Mouse (Mus musculus) kidney, adult 18-20 months (tissue): ENCODE measurements around the gene Taf12.

Experiments
- DNase-seq: peaks from one replicate; pipeline ENCODE4 v3.0.0; 2021

The Taf12 gene

GRCm38 (mm10) chr4:132274156-132274862 is at the start of gene Taf12:
TSS of gene Taf12 (plus strand) at chr4:132274375.
- DNase-seq: peak; percentile 92

DNA sequence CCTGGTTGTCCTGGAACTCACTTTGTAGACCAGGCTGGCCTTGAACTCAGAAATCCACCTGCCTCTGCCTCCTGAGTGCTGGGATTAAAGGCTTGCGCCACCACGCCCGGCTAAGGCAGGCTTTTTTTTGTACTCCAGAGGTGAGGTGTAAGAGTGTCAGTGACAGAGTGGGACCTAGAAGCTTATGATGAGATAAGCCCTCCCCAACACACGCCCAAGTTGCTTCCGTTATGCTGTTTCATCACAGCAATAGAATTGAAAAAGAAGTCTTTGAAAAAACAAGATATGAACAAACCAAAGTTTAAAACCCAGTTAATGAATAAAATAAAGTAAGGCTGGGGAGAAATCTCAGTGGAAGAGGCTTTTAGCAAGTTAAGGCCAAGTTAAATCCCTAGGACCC is 43.8 kb upstream of the Taf12 start:
- DNase-seq: no peak

- DNase-seq: no peak
These were observed 39.5 kb upstream of the Taf12 start for GRCm38 (mm10) chr4:132234710-132235109.

GRCm38 (mm10) chr4:132238356-132238755 is 35.8 kb upstream of the Taf12 start:
- no peak for DNase-seq

DNA sequence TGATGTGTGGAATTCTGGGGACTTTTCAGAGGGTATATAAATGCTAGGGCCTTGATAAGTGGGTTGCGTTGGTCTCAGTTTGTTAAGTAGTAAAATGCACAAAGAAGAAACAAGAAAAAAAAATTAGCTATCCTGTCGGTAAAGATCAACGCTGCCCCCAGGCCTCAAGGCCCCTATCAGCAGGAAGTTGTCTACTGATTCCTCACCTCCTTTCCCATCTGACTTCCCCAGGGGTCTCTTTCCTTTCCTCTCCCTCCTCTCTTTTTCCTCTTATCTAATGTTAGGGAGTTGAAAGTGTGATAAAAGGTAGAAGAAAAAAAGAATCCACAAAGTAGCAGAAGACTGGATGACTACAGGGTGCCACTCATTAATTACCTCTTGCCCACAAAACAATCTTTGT is 33.8 kb upstream of the Taf12 start:
- DNase-seq: no peak

GRCm38 (mm10) chr4:132241208-132241607 is 33.0 kb upstream of the Taf12 start:
- no peak for DNase-seq

- DNase-seq: no peak
These were observed 28.5 kb upstream of the Taf12 start for GRCm38 (mm10) chr4:132245643-132246042.

GRCm38 (mm10) chr4:132247451-132247997 is 26.7 kb upstream of the Taf12 start:
- DNase-seq: no peak

- DNase-seq: no peak
These were observed 22.6 kb upstream of the Taf12 start for GRCm38 (mm10) chr4:132251596-132251995.

GRCm38 (mm10) chr4:132253128-132253527 is 21.0 kb upstream of the Taf12 start:
- DNase-seq: no peak

- DNase-seq: no peak
These were observed 20.6 kb upstream of the Taf12 start for GRCm38 (mm10) chr4:132253622-132254021.

GRCm38 (mm10) chr4:132254986-132255385 is 19.2 kb upstream of the Taf12 start:
- DNase-seq: no peak

- DNase-seq: no peak
These were observed 17.8 kb upstream of the Taf12 start for GRCm38 (mm10) chr4:132256384-132256783.

DNA sequence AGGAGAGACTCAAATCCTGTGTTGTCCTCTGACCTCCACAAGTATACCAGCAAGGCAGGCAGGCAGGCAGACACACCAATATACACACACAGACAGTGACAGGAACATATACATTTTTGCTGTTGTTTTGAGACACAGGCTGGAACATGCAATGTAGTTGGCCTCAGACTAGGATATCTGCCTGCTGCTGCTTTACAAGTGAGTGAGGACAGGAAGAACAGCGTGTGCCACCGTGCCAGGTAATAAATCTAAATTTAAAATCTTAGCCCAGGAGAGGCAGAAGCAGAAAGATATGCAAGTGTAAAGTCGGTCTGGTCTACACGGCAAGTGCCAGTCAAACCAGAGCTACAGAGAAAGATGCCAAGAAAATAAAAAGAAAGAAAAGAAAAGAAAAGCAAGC is 14.9 kb upstream of the Taf12 start:
- peak; percentile 25 for DNase-seq

DNA sequence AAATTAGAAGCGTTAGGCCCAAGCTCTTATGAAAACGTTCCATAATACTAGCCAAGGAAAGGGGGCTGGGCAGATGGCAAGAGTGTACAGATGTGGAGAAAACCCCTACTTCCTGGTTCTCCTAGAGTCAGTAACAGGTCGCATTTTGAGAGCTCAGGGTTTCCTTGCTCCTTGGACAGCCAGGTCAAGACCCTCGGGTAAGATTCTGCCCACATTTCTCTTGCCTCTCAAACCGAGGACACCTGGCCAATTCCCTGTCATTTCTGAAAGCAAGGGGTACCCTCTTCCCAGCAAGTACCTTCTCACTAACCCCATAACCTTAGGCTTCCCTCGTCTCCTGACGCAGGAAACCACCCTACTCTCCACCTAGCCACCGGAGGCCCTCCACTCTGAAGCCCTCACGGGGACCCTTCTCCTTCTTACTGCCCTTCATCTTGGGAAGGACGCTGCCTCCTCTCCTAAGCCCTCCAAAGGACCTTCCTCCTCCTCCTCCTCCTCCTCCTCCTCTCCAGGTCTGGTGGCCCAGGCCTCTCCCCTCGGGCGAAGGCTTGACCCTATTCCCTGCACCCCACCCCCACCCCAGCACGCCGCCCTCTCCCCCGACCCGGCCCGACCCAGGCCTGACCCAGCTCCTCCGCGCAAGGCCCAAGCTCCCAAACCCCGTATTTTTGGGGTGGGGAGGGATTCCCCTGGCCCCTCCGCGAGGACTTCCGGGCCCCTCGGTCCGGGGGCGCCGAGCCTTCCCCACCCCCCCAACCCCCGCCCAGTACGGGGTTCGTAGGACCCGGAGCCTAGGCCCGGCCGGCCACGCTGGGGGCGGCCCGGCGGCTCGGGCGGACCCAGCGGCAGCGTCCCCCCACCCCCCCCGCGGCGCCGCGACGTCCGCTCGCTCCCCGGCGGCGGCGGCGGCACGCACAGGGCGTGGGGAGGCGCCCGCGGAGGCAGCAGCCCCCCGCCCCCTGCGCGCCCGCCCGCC is 13.5 kb upstream of the Taf12 start:
- peak; percentile 65 for DNase-seq

GRCm38 (mm10) chr4:132261514-132262357 is 12.4 kb upstream of the Taf12 start, which contains the start of gene Gmeb1:
TSS of gene Gmeb1 (minus strand) at chr4:132261602.
- peak; percentile 82 for DNase-seq

DNA sequence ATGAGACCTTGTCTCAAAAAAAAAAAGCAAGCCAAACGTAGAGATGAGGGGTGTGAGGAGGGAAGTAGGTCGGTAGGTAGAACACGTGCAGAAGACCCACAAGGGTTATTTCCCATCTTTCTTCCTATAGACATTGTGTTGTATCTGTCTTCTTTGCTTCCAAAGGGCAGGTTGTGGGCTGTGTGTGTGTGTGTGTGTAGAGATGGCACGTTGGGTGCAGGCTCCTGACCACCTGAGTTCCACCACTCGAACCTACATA is 11.9 kb upstream of the Taf12 start:
- DNase-seq: no peak

DNA sequence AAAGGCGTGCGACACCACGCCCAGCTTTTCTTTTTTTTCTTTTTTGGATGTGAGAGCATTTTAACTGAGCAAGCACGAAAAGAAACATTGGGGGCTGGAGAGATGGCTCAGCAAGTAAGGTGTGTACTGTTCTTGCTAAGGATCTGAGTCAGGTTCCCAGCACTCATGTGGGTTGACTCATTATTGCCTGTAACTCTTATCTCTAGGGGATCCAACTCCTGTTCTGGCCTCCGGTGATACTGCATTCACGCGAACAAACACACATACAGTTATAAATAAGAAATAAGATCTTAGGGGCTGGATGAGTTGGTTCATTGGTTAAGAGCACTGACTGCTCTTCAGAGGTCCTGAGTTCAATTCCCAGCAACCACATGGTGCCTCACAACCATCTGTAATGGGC is 10.9 kb upstream of the Taf12 start:
- DNase-seq: no peak

- DNase-seq: no peak
These were observed 7.3 kb upstream of the Taf12 start for GRCm38 (mm10) chr4:132266835-132267349.

- DNase-seq: no peak
These were observed 5.1 kb upstream of the Taf12 start for GRCm38 (mm10) chr4:132268871-132269739.

GRCm38 (mm10) chr4:132269740-132270560 is 4.2 kb upstream of the Taf12 start:
- DNase-seq: peak; percentile 87
